Mouse (Mus musculus) heart, postnatal 36 days (tissue): Measurements from ENCODE around the gene Tsc2. TPM values are rescaled to one million over a fixed set of nuclear protein-coding genes. Genes with fewer than 3 reads are reported as not detected.
"Not testable (repeated sequence)": the region's sequence is repeated elsewhere in the genome, so short reads cannot be mapped to it uniquely, and the experiment has no call there.

ENCODE experiments used
- DNase-seq, 2 experiments: peaks; one replicate each; pipeline ENCODE4 v3.0.0; 2021 to 2022
- intact Hi-C: fragments of 180-260 bp; cut with DNase I; formaldehyde crosslinking; loops from one replicate; pipeline ENCODE4 v1.15.1; 2025
- total RNA-seq, 2 experiments: library from RNA; stranded (reverse); gene quantifications; 2 replicates each; pipeline ENCODE4 v1.2.3; 2021

Gene Tsc2
- total RNA-seq: 100 to 1,000 TPM; 106 to 112 TPM

- DNase-seq: peak; percentile 82 to 89
- intact Hi-C loops: loop anchor here (2.0 to 5.0 kb wide), 2 partner anchors 19 to 35 kb away; partner anchors contain the start of genes Slc9a3r2 and Zfp598
Measured at GRCm38 (mm10) chr17:24632167-24632812, at the start of gene Tsc2, which contains the start of gene Nthl1. Gene Tsc2 (minus strand): TSS chr17:24632630. Gene Nthl1 (plus strand): TSS chr17:24632680.

GRCm38 (mm10) chr17:24677500-24678080 lies 45.2 kb upstream of the Tsc2 start:
- intact Hi-C loops: no loop called here
- DNase-seq: no peak

- DNase-seq: no peak
- intact Hi-C loops: no loop called here
Measured at GRCm38 (mm10) chr17:24676877-24677276, 44.4 kb upstream of the Tsc2 start.

GRCm38 (mm10) chr17:24676187-24676586 lies 43.8 kb upstream of the Tsc2 start:
- intact Hi-C loops: no loop called here
- peak; percentile 68 to 69 for DNase-seq

- no peak for DNase-seq
- intact Hi-C loops: no loop called here
Measured at GRCm38 (mm10) chr17:24674277-24674676, 41.8 kb upstream of the Tsc2 start.

- peak; percentile 48 to 53 for DNase-seq
- intact Hi-C loops: no loop called here
Measured at GRCm38 (mm10) chr17:24672141-24672540, 39.7 kb upstream of the Tsc2 start.

GRCm38 (mm10) chr17:24671346-24671745 lies 38.9 kb upstream of the Tsc2 start:
- no peak for DNase-seq
- intact Hi-C loops: loop anchor here (2.0 kb wide), 1 partner anchor 23 kb away; no protein-coding TSS in a partner anchor

- no peak for DNase-seq
- intact Hi-C loops: loop anchor here (2.0 kb wide), 1 partner anchor 24 kb away; no protein-coding TSS in a partner anchor
Measured at GRCm38 (mm10) chr17:24670246-24670844, 37.9 kb upstream of the Tsc2 start.

GRCm38 (mm10) chr17:24669545-24670245 lies 37.3 kb upstream of the Tsc2 start, which contains the start of gene Zfp598:
Gene Zfp598 (plus strand): TSS chr17:24669687.
- peak; percentile 96 to 98 for DNase-seq
- intact Hi-C loops: loop anchor here (2.0 to 5.0 kb wide), 4 partner anchors 25 to 192 kb away; partner anchors contain the start of genes Mlst8, Nthl1 and Tsc2

GRCm38 (mm10) chr17:24669214-24669544 lies 36.7 kb upstream of the Tsc2 start:
- intact Hi-C loops: loop anchor here (5.0 kb wide), 3 partner anchors 37 to 192 kb away; partner anchors contain the start of genes Mlst8, Nthl1 and Tsc2
- DNase-seq: not testable (repeated sequence)

- intact Hi-C loops: loop anchor here (5.0 kb wide), 3 partner anchors 35 to 190 kb away; partner anchors contain the start of genes Mlst8, Nthl1 and Tsc2
- DNase-seq: peak; percentile 62 to 63
Measured at GRCm38 (mm10) chr17:24667416-24667815, 35.0 kb upstream of the Tsc2 start.

GRCm38 (mm10) chr17:24667011-24667410 lies 34.6 kb upstream of the Tsc2 start:
- intact Hi-C loops: loop anchor here (5.0 kb wide), 3 partner anchors 35 to 190 kb away; partner anchors contain the start of genes Mlst8, Nthl1 and Tsc2
- not testable (repeated sequence) for DNase-seq

- DNase-seq: no peak
- intact Hi-C loops: no loop called here
Measured at GRCm38 (mm10) chr17:24658017-24658758, 25.8 kb upstream of the Tsc2 start, which contains the start of gene Npw. Gene Npw (minus strand): TSS chr17:24658457.

GRCm38 (mm10) chr17:24654969-24655368 lies 22.5 kb upstream of the Tsc2 start:
- DNase-seq: no peak
- intact Hi-C loops: loop anchor here (1.0 kb wide), 1 partner anchor 115 kb away; no protein-coding TSS in a partner anchor

GRCm38 (mm10) chr17:24653967-24654710 lies 21.7 kb upstream of the Tsc2 start:
- intact Hi-C loops: loop anchor here (1.0 kb wide), 1 partner anchor 114 kb away; no protein-coding TSS in a partner anchor
- peak; percentile 82 to 85 for DNase-seq

GRCm38 (mm10) chr17:24651835-24652234 lies 19.4 kb upstream of the Tsc2 start:
- no peak for DNase-seq
- intact Hi-C loops: loop anchor here (2.0 kb wide), 1 partner anchor 19 kb away; the partner anchor contains the start of genes Nthl1 and Tsc2

GRCm38 (mm10) chr17:24650766-24651165 lies 18.3 kb upstream of the Tsc2 start:
- DNase-seq: no peak
- intact Hi-C loops: loop anchor here (2.0 kb wide), 1 partner anchor 18 kb away; the partner anchor contains the start of genes Nthl1 and Tsc2

- DNase-seq: peak; percentile 71 to 76
- intact Hi-C loops: loop anchor here (2.0 kb wide), 1 partner anchor 17 kb away; the partner anchor contains the start of genes Nthl1 and Tsc2
Measured at GRCm38 (mm10) chr17:24650070-24650616, 17.7 kb upstream of the Tsc2 start, which contains the start of gene Slc9a3r2. Gene Slc9a3r2 (minus strand): TSS chr17:24650327.
